Mouse (Mus musculus): ENCODE measurements around the gene 6030468B19Rik. TPM values are rescaled to one million over a fixed set of nuclear protein-coding genes. Genes with fewer than 3 reads are reported as not detected.

The 6030468B19Rik gene
- total RNA-seq, 2 experiments from 2014 or later, result 0.87 to 1.7 TPM

DNA sequence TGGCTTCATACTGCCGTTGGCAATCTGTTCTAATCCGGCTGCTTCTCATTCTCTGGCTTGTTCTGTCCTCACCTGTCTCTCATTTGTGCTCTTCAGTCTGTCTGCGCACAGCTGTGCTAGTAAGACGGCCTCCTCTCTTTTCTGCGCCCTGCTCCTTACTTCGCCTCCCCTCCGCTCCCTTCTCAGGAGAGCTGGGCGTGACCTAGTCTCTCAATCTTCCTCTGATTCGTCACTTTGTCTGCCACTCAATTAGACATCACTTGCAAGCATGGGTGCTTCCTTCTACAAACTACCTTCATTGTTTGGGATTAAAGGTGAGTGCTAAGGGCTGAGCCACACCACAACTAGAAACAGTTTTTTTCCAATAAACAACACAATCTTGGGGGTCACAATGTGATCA lies 56.8 kb downstream of the 6030468B19Rik start:
- DNase-seq (ENCODE audit: low spot score in 2 of 2), result no peak

DNA sequence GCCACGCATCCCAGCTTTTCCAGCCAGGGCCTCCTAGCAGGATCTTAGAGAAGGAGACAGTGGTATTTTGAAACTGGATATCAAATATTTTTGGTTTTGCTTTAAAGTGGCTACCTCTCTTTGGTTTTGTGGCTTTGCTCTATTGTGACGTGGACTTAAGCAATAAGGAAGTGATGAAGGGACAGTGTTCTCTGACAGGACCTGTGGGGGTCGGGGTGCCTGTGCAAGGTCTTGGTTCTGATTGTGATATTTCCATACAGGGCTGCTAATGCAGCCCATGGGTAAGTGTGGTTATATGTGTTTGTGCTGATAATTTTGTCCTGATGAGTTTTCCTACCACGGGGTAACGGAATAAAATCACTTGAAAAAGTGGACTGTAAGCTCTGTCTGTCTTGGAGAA lies 57.9 kb downstream of the 6030468B19Rik start:
- DNase-seq (ENCODE audit: low spot score in 2 of 2), result no peak

DNA sequence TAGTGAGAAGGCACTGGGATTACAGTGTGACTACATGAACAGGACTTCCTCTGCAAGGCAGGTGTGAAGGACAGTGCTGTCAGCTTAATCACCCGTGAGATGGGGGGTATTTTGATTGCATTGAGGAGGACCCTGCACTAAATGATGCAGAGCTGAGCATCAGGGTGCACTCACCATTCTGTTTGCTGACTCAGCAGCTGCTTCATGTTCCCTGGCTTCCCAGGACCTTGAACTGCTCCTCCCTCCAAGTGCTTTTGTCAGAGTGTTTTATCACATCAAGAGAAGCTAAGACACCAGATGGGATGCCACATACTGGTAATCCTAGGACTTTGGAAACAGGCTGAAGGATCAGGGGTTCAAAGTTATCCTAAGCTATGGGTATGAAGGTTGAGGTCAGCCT lies 58.5 kb downstream of the 6030468B19Rik start:
- DNase-seq (ENCODE audit: low spot score in 2 of 2), result no peak

Other genes with a start within 250 kb of the 6030468B19Rik start
- 10 to 100 TPM; 28.4 to 29.9 TPM for gene Tnrc6c, start 143.4 kb upstream of the 6030468B19Rik start, total RNA-seq (2021)
- gene Tmc8, start 15.6 kb upstream of the 6030468B19Rik start, total RNA-seq (2021), result 1 to 10 TPM; 7.1 to 7.6 TPM
- gene Tmc6, start 15.5 kb upstream of the 6030468B19Rik start, total RNA-seq (2021), result 10 to 100 TPM; 49.7 to 55.0 TPM
- gene Gm20708, start 12.0 kb downstream of the 6030468B19Rik start, total RNA-seq (2021), result 1 to 10 TPM; 2.1 to 3.0 TPM
- 10 to 100 TPM; 81.3 to 86.8 TPM for gene Syngr2, start 12.0 kb downstream of the 6030468B19Rik start, total RNA-seq (2021)
- gene Afmid, start 28.3 kb downstream of the 6030468B19Rik start, total RNA-seq (2021), result 10 to 100 TPM; 18.1 to 21.7 TPM
- gene Tk1, start 28.4 kb downstream of the 6030468B19Rik start, total RNA-seq (2021), result 10 to 100 TPM; 78.3 to 82.1 TPM
- 10 to 100 TPM; 43.4 to 43.8 TPM for gene Birc5, start 51.6 kb downstream of the 6030468B19Rik start, total RNA-seq (2021)
- gene Tmem235, start 63.1 kb downstream of the 6030468B19Rik start, total RNA-seq (2021), result not detected
- 10 to 100 TPM; 15.1 to 15.6 TPM for gene Tha1, start 75.8 kb downstream of the 6030468B19Rik start, total RNA-seq (2021)
- 10 to 100 TPM; 11.8 to 12.7 TPM for gene Socs3, start 172.4 kb downstream of the 6030468B19Rik start, total RNA-seq (2021)
- 10 to 100 TPM; 39.1 to 40.4 TPM for gene Pgs1, start 188.6 kb downstream of the 6030468B19Rik start, total RNA-seq (2021)